Mouse (Mus musculus): ENCODE data around the gene Coq9. TPM values are rescaled to one million over a fixed set of nuclear protein-coding genes. Genes with fewer than 3 reads are reported as not detected.
A peak's percentile ranks its signal among the peaks of the same experiment; 100 is the strongest.
"Not testable (repeated sequence)": the region's sequence is repeated elsewhere in the genome, so short reads cannot be mapped to it uniquely, and the experiment has no call there.

The Coq9 gene
- polyA plus RNA-seq, 1 experiment from 2014 or later = 54.9 TPM

GRCm38 (mm10) chr8:94835751-94836150 is 2.4 kb upstream of the Coq9 start:
- 95% methylated on average over 13 of the region's 13 CpGs for WGBS
- not testable (repeated sequence) for H3K9me3 ChIP-seq (ENCODE audit: control insufficient read depth, low read length); H3K9ac ChIP-seq (replicated peaks; ENCODE audit: low read length); H3K27me3 ChIP-seq (ENCODE audit: control insufficient read depth, insufficient read depth, low read length); H3K27ac ChIP-seq (replicated peaks; ENCODE audit: low read depth, low read length); H3K4me3 ChIP-seq (replicated peaks; ENCODE audit: low read depth, low read length); ATAC-seq (ENCODE audit: low FRiP score, low TSS enrichment); DNase-seq; H3K4me2 ChIP-seq (ENCODE audit: low read length)
- Histone ChIP-seq H3K36me3 (ENCODE audit: control insufficient read depth, insufficient read depth, low read length) (peaks cover 13% of the 10 kb centered on the region), H3K4me1 (ENCODE audit: control insufficient read depth, insufficient read depth, low read length) (peaks cover 15% of the 10 kb centered on the region)

GRCm38 (mm10) chr8:94836456-94837240 is 1.5 kb upstream of the Coq9 start:
- Histone ChIP-seq H3K4me3 (replicated peaks; ENCODE audit: low read depth, low read length) (peak overlapping the region; percentile 88), H3K36me3 (ENCODE audit: control insufficient read depth, insufficient read depth, low read length) (peaks cover 7% of the 10 kb centered on the region), H3K27me3 (ENCODE audit: control insufficient read depth, insufficient read depth, low read length) (no peaks in the 10 kb centered on the region), H3K4me2 (ENCODE audit: low read length) (peak overlapping the region; percentile 91), H3K4me1 (ENCODE audit: control insufficient read depth, insufficient read depth, low read length) (peaks cover 15% of the 10 kb centered on the region), H3K9ac (replicated peaks; ENCODE audit: low read length) (peak overlapping the region; percentile 93; the same call in 1 of the 2 replicates), H3K9me3 (ENCODE audit: control insufficient read depth, low read length) (no peaks in the 10 kb centered on the region), H3K27ac (replicated peaks; ENCODE audit: low read depth, low read length) (no peak overlapping the region)
- DNase-seq (no peak), ATAC-seq (ENCODE audit: low FRiP score, low TSS enrichment) (no peak)
- 75% methylated on average over 11 of the region's 11 CpGs for WGBS

DNA sequence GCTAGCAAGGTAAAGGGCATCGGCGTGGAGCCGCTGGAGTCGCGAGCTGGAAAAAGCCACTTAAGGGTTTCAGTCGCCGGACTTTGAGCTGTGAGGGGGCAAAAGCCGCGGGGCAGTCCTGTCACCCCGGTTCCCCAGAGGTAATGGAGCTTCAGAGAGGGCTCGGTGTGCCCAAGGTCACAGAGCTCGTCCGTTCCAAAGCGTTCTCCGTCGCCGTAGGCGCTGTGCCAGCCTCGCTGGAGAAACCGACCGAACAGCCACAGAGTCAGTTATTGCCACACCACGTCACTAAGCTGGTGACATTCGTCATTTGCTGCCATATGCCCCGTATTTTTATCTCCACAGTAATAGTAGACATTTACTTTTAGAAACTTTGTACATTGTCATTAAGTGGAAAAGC is 479 bp downstream of the Coq9 start:
- Histone ChIP-seq H3K36me3 (ENCODE audit: control insufficient read depth, insufficient read depth, low read length) (peaks cover 5% of the 10 kb centered on the region; the same call in 1 of the 2 replicates), H3K27ac (replicated peaks; ENCODE audit: low read depth, low read length) (peak overlapping the region; percentile 93), H3K9me3 (ENCODE audit: control insufficient read depth, low read length) (no peaks in the 10 kb centered on the region), H3K4me3 (replicated peaks; ENCODE audit: low read depth, low read length) (peak overlapping the region; percentile 88), H3K9ac (replicated peaks; ENCODE audit: low read length) (peak overlapping the region; percentile 93), H3K4me1 (ENCODE audit: control insufficient read depth, insufficient read depth, low read length) (peaks cover 15% of the 10 kb centered on the region), H3K27me3 (ENCODE audit: control insufficient read depth, insufficient read depth, low read length) (no peaks in the 10 kb centered on the region), H3K4me2 (ENCODE audit: low read length) (peak overlapping the region; percentile 91)
- WGBS = under 1% methylated on average over 24 of the region's 24 CpGs
- DNase-seq (peak; percentile 74), ATAC-seq (ENCODE audit: low FRiP score, low TSS enrichment) (peak; percentile 66)

GRCm38 (mm10) chr8:94841183-94841582 is 3.1 kb downstream of the Coq9 start:
- no peak overlapping the region for H3K4me2 ChIP-seq (ENCODE audit: low read length)
- no peak overlapping the region for H3K4me3 ChIP-seq (replicated peaks; ENCODE audit: low read depth, low read length)
- no peaks in the 10 kb centered on the region for H3K27me3 ChIP-seq (ENCODE audit: control insufficient read depth, insufficient read depth, low read length)
- no peak overlapping the region for H3K9ac ChIP-seq (replicated peaks; ENCODE audit: low read length)
- no peaks in the 10 kb centered on the region for H3K9me3 ChIP-seq (ENCODE audit: control insufficient read depth, low read length)
- no peak for DNase-seq
- WGBS = 55% methylated on average over 2 of the region's 2 CpGs
- no peak for ATAC-seq (ENCODE audit: low FRiP score, low TSS enrichment)
- H3K4me1 ChIP-seq (ENCODE audit: control insufficient read depth, insufficient read depth, low read length) = peaks cover 15% of the 10 kb centered on the region
- H3K27ac ChIP-seq (replicated peaks; ENCODE audit: low read depth, low read length) = no peak overlapping the region
- H3K36me3 ChIP-seq (ENCODE audit: control insufficient read depth, insufficient read depth, low read length) = peaks cover 25% of the 10 kb centered on the region

- no peaks in the 10 kb centered on the region for H3K27me3 ChIP-seq (ENCODE audit: control insufficient read depth, insufficient read depth, low read length)
Observed at GRCm38 (mm10) chr8:94850049-94850448, 11.9 kb downstream of the Coq9 start.

GRCm38 (mm10) chr8:94854761-94855160 is 16.6 kb downstream of the Coq9 start:
- H3K36me3 ChIP-seq (ENCODE audit: control insufficient read depth, insufficient read depth, low read length) = peaks cover 52% of the 10 kb centered on the region
- not testable (repeated sequence) for ATAC-seq (ENCODE audit: low FRiP score, low TSS enrichment); H3K4me3 ChIP-seq (replicated peaks; ENCODE audit: low read depth, low read length); H3K9me3 ChIP-seq (ENCODE audit: control insufficient read depth, low read length); H3K27me3 ChIP-seq (ENCODE audit: control insufficient read depth, insufficient read depth, low read length); H3K9ac ChIP-seq (replicated peaks; ENCODE audit: low read length); H3K27ac ChIP-seq (replicated peaks; ENCODE audit: low read depth, low read length); H3K4me2 ChIP-seq (ENCODE audit: low read length); H3K4me1 ChIP-seq (ENCODE audit: control insufficient read depth, insufficient read depth, low read length); DNase-seq
- 90% methylated on average over 11 of the region's 11 CpGs for WGBS

More at GRCm38 (mm10) chr8:94850049-94850448, 11.9 kb downstream of the Coq9 start:
- WGBS = 94% methylated on average over 5 of the region's 5 CpGs
- H3K27ac ChIP-seq (replicated peaks; ENCODE audit: low read depth, low read length) = no peak overlapping the region
- H3K9me3 ChIP-seq (ENCODE audit: control insufficient read depth, low read length) = no peaks in the 10 kb centered on the region
- peaks cover 88% of the 10 kb centered on the region for H3K36me3 ChIP-seq (ENCODE audit: control insufficient read depth, insufficient read depth, low read length)
- H3K9ac ChIP-seq (replicated peaks; ENCODE audit: low read length) = no peak overlapping the region
- H3K4me1 ChIP-seq (ENCODE audit: control insufficient read depth, insufficient read depth, low read length) = no peaks in the 10 kb centered on the region
- H3K4me3 ChIP-seq (replicated peaks; ENCODE audit: low read depth, low read length) = no peak overlapping the region
- DNase-seq = no peak
- ATAC-seq (ENCODE audit: low FRiP score, low TSS enrichment) = no peak
- no peak overlapping the region for H3K4me2 ChIP-seq (ENCODE audit: low read length)

DNA sequence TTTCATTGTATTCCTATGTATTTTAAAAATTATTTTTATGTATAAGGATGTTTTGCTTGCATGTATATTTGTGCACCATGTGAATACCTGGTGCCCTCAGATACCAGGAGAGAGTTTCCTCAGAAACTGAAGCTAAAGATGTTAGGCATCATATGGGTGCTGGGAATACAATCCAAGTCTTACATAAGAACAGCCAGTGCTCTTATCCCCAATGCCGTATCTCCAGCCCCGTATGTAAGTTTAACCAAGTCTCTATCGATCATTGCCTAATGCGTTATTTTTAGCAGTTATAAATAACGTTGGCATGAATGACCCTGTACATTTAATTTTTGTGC is 18.9 kb downstream of the Coq9 start:
- ATAC-seq (ENCODE audit: low FRiP score, low TSS enrichment) (no peak; the same call in 1 of the 2 replicates), DNase-seq (no peak)
- H3K27me3 ChIP-seq (ENCODE audit: control insufficient read depth, insufficient read depth, low read length) = no peaks in the 10 kb centered on the region
- 30% methylated on average over 5 of the region's 5 CpGs for WGBS
- H3K9ac ChIP-seq (replicated peaks; ENCODE audit: low read length) = no peak overlapping the region
- no peak overlapping the region for H3K27ac ChIP-seq (replicated peaks; ENCODE audit: low read depth, low read length)
- H3K4me3 ChIP-seq (replicated peaks; ENCODE audit: low read depth, low read length) = peak overlapping the region; percentile 94; the same call in 1 of the 2 replicates
- H3K36me3 ChIP-seq (ENCODE audit: control insufficient read depth, insufficient read depth, low read length) = peaks cover 44% of the 10 kb centered on the region
- peaks cover 6% of the 10 kb centered on the region for H3K4me1 ChIP-seq (ENCODE audit: control insufficient read depth, insufficient read depth, low read length)
- H3K4me2 ChIP-seq (ENCODE audit: low read length) = peak overlapping the region; percentile 22; the same call in 1 of the 2 replicates
- H3K9me3 ChIP-seq (ENCODE audit: control insufficient read depth, low read length) = no peaks in the 10 kb centered on the region

DNA sequence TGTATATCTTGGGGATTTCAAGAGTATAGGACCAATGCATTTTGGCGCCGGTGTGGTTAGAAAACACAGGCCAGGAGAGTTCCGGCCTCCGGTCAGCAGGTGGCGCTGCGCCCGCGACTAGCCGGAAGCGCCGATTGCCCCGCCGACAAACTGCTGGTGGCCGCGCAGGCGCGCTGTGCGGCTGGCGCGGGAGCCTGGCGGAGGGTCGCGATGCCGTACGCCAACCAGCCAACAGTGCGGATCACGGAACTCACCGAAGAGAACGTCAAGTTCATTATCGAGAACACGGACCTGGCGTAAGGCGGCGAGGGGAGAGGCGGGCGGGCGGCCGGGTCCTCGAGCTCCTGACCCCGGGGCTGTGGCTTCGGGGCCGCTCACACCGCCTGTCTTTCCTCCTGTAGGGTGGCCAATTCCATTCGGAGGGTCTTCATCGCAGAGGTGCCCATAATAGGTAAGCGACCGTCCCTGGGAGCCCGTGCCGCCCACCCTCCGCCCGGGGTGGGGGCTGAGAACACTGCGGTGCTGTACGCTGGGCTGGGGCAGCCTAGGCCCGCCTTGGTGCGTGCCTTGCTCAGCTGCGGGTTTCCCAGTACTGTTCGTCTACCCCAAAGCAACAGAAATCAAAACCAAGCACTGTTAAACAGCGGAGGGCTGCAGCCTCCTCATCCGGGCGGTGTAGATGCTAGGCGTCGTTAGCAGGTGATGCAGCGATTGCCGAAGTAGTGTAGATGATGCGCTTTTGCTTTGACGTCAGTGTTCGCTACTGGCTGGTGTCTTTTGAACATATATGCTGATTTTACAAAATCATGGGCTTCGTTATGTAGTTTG is 19.4 kb downstream of the Coq9 start, which contains the start of gene Polr2c:
Gene Polr2c, plus strand, starts transcription at position 105 of the 828 bp plus-strand sequence.
- H3K27ac ChIP-seq (replicated peaks; ENCODE audit: low read depth, low read length) = peak within 1 kb of the TSS; percentile 67
- ATAC-seq (ENCODE audit: low FRiP score, low TSS enrichment) = peak; percentile 77

More for the DNA sequence above, 19.4 kb downstream of the Coq9 start, which contains the start of gene Polr2c:
- no peaks in the 10 kb centered on the region for H3K27me3 ChIP-seq (ENCODE audit: control insufficient read depth, insufficient read depth, low read length)
- H3K4me1 ChIP-seq (ENCODE audit: control insufficient read depth, insufficient read depth, low read length) = peaks cover 6% of the 10 kb centered on the region
- H3K36me3 ChIP-seq (ENCODE audit: control insufficient read depth, insufficient read depth, low read length) = peaks cover 40% of the 10 kb centered on the region
- H3K9me3 ChIP-seq (ENCODE audit: control insufficient read depth, low read length) = no peaks in the 10 kb centered on the region
- DNase-seq = peak; percentile 96
- H3K9ac ChIP-seq (replicated peaks; ENCODE audit: low read length) = peak within 1 kb of the TSS; percentile 91
- H3K4me3 ChIP-seq (replicated peaks; ENCODE audit: low read depth, low read length) = peak within 1 kb of the TSS; percentile 94
- under 1% methylated on average over 68 of the region's 68 CpGs for WGBS
- peak within 1 kb of the TSS; percentile 89 for H3K4me2 ChIP-seq (ENCODE audit: low read length)
